Mouse (Mus musculus) left cerebral cortex, postnatal 36 days (tissue): Measurements from ENCODE around the gene Olfr711. TPM values are rescaled to one million over a fixed set of nuclear protein-coding genes. Genes with fewer than 3 reads are reported as not detected.
"Not testable (repeated sequence)": the region's sequence is repeated elsewhere in the genome, so short reads cannot be mapped to it uniquely, and the experiment has no call there.

Experiments used
- DNase-seq, 2 experiments: peaks; one replicate each; pipeline ENCODE4 v3.0.0; 2021 to 2022; ENCODE audit warnings: low spot score in 2 of 2, mixed read lengths in 1 of 2
- intact Hi-C: fragments of 180-260 bp; cut with DNase I; formaldehyde crosslinking; loops from one replicate; pipeline ENCODE4 v1.15.1; 2025
- total RNA-seq, 2 experiments: library from RNA; stranded (reverse); gene quantifications; 2 replicates each; pipeline ENCODE4 v1.2.3; 2021

Olfr711 gene
- not detected for total RNA-seq

DNA sequence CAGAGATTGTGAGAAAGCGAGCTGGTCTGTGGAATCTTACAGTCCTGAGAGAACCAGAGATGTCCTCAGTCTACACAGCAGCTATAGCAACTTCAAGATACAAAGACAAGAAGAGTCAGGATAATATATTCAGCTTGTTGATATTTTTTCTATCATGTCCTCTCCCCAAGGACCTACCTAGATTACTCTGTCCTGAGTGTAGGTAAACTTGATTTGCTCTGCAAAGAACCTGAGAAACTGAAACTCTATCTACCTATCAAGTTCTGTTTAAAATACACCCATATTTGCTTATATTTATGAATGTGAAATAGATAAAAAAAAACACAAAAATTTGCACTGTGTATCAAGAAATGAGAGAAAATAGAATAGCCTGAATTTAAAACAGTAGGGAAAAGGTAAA, at the start of gene Olfr711:
Gene Olfr711, minus strand, starts transcription at position 101 of the 400 bp plus-strand sequence.
- no peak for DNase-seq
- intact Hi-C loops, result no loop called here

DNA sequence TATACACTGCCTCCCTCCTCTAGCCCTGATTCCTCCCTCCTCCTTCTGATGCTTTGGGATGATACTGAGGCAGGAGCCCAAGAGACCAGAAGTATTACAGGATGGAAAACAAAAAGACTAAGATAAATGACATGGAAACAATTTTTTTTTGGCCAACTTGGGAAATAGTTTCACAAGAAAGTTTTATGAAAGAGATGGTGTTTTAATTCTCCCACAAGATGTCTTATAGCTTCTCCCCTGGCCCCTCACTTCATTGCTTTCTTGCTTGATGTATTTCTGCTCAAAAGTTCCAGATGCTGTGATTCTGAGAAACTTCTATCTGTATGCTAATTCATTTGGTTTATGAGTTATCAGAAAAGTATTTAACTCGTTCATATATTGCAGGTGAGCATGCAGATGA, 30.7 kb upstream of the Olfr711 start, which contains the start of gene Olfr2:
Gene Olfr2, minus strand, starts transcription at position 101 of the 400 bp plus-strand sequence.
- no peak for DNase-seq
- intact Hi-C loops, result no loop called here

DNA sequence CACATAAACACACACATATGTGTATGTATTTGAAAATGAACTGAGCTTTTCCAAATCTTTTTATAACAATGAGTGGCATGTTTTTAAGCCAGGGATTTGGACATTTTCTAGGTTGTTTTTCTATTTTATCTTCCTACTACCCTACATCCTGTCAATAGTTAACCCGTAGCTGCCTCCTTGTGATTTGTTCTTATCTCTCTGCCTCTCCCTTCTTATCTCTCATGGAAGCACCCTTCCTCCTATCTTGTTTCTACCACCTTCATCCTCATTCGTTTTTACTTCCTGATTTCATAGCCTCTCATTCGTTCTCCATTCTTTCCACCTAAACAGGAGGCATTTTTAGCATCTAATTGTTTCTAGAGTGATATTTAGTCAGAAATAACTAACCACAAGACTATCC, 28.9 kb upstream of the Olfr711 start:
- no peak for DNase-seq

DNA sequence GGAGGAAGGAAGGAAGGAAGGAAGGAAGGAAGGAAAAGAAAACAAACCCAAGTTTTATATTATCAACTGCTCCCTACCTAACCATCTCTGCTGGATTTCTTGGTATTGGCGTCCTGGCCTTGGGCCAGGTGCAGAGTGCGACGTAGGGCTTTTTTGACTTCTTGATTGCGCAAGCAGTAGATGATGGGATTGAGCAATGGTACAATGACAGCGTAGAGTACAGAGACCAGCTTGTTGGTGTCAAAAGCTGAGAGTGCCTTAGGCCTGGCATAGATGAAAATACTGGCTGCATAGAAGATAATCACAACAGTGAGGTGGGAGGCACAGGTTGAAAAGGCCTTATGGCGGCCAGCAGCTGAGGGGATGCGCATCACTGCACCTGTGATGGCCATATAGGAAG, 25.5 kb upstream of the Olfr711 start:
- no peak for DNase-seq
- intact Hi-C loops, result no loop called here

More for the DNA sequence above, 28.9 kb upstream of the Olfr711 start:
- intact Hi-C loops, result no loop called here

DNA sequence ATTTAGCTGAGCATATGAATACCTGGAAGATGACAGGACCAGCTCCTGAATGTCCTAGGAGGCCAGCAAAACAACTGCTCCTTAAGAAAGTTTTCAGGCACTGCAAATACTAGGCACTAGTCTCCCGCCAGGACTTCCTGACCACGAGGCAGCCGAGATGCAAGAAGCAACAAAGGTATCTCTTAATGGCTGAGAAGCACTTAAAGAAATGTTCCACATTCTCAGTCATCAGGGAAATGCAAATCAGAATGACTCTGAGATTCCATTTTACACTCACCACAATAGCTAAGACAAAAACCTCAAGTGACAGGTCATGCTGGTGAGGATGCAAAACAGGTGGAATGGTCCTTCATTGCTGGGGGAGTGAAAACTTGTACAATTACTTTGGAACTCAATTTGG, 10.0 kb upstream of the Olfr711 start:
- intact Hi-C loops, result no loop called here
- no peak for DNase-seq

DNA sequence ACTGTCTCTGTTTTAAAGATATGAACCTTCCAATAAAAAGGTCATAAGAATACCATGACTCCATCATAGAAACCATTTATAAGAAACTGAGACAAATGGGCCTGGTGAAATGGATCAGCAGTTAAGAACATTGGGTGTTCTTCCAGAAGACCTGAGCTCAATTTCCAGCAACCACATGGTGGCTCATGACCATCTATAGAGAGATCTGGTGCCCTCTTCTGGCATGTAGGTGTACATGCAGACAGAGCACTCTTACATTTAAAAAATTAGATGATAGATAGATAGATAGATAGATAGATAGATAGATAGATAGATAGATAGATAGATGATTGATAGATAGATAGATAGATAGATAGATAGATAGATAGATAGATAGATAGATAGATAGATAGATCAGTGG, 7.8 kb downstream of the Olfr711 start:
- DNase-seq, intact Hi-C loops: not testable (repeated sequence)

DNA sequence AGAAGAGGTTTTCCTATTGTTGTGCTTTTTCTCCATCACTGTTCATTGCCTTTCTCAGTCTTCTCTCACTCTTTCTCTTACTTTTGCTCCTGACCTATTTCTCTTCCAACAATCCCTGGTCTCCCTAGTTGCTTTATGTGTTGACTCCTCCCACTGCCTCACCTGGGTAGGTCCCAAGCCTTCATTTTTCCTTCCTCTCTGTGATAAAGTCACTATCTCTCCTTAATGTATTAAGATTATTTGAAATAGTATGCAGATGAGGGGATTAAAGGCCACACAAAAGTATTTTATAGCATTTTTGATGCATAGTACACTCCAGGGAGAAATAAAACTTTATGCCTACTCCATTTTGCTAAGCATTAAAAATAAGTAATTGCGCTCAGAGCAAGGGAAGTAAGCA, 11.4 kb downstream of the Olfr711 start, which contains the start of gene Olfr6:
Gene Olfr6, minus strand, starts transcription at position 101 of the 400 bp plus-strand sequence.
- intact Hi-C loops, result no loop called here
- no peak for DNase-seq

DNA sequence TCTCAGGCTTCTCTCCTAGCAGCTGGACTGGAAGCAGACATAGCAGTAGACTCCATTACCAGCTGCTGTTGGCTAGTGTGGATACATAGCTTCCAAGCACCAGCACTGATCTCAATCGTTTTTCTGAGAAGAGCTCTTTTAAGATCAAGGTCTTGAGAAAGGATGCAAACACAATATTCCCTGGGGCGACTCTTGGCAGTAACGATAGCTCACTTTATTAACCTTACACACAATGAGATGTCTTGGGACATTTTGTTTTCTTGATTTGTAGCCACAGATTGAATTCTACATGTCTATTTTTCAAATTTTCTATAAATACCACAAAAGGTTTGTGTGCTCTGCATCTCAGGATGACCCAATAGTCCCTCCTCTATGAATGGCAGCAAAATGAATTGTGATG, 27.0 kb downstream of the Olfr711 start, which contains the start of gene Olfr710:
Gene Olfr710, minus strand, starts transcription at position 101 of the 400 bp plus-strand sequence.
- intact Hi-C loops, result no loop called here
- DNase-seq, result no peak

DNA sequence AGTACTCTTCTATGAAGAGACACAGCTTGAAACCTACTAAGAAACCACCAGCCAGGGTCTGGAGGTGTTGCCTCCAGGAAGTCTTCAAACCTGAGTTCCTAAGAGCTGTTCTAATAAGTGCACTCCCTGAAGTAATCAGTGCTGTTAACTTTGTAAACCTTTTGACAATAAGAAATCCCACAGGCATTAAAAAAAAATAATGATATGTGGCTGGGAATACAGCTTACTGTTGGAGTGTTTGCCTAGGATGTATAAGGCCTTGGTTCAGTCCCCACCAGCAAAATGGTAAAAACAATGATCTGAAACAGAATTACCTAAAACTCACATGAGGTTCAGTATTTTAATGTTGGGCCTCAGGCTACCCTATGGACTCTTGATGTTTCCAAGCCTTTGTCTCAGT, 43.1 kb downstream of the Olfr711 start, which contains the start of gene Olfr709-ps1:
Gene Olfr709-ps1, minus strand, starts transcription at position 101 of the 400 bp plus-strand sequence.
- DNase-seq, result no peak
- intact Hi-C loops, result no loop called here

DNA sequence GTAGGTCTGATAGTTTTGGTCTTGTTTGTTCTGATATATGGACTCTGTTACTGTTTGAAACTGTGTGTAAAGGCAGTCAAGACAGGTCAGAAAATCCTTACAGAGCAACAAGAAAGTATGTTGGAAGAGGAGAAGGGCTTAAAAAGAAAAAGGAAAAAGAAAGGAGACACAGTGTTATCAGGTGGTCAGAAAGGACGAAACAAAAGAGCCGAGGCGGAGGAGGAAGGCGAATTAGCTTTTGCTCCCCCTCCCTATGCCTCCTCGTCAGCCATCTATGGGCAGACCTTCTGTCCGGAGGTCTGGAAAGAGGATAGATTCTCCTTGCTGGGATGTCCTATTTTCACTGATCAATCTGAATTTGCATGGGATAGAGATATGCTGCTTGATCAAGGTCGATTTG, 54.3 kb downstream of the Olfr711 start:
- DNase-seq, intact Hi-C loops: not testable (repeated sequence)

Other genes with a start within 250 kb of the Olfr711 start
- not detected for gene Olfr697, start 233.0 kb downstream of the Olfr711 start, total RNA-seq
- not detected for gene Olfr698, start 220.1 kb downstream of the Olfr711 start, total RNA-seq
- gene Olfr699, start 182.3 kb downstream of the Olfr711 start, total RNA-seq, result not detected
- gene Olfr700, start 166.6 kb downstream of the Olfr711 start, total RNA-seq, result not detected
- gene Olfr701, start 161.3 kb downstream of the Olfr711 start, total RNA-seq, result not detected
- gene Olfr702, start 141.6 kb downstream of the Olfr711 start, total RNA-seq, result not detected
- not detected for gene Olfr703, start 132.1 kb downstream of the Olfr711 start, total RNA-seq
- gene Olfr704, start 112.3 kb downstream of the Olfr711 start, total RNA-seq, result not detected
- not detected for gene Olfr705, start 98.6 kb downstream of the Olfr711 start, total RNA-seq
- gene Olfr706, start 87.3 kb downstream of the Olfr711 start, total RNA-seq, result not detected
- not detected for gene Olfr707, start 74.2 kb downstream of the Olfr711 start, total RNA-seq
- not detected for gene Olfr1532-ps1, start 67.5 kb downstream of the Olfr711 start, total RNA-seq
- under 1 TPM in 1 of 2 experiments, not detected in 1; 0.09 TPM for gene Olfr709-ps1, start 43.2 kb downstream of the Olfr711 start, total RNA-seq
- not detected for gene Olfr710, start 27.1 kb downstream of the Olfr711 start, total RNA-seq
- not detected for gene Olfr6, start 11.5 kb downstream of the Olfr711 start, total RNA-seq
- not detected for gene Olfr2, start 30.6 kb upstream of the Olfr711 start, total RNA-seq
- not detected for gene Olfr713, start 55.7 kb upstream of the Olfr711 start, total RNA-seq
- gene Olfr714, start 95.5 kb upstream of the Olfr711 start, total RNA-seq, result not detected
- gene Olfr17, start 117.8 kb upstream of the Olfr711 start, total RNA-seq, result not detected
- gene Olfr715b, start 134.9 kb upstream of the Olfr711 start, total RNA-seq, result not detected
- not detected for gene Olfr715, start 155.6 kb upstream of the Olfr711 start, total RNA-seq
- gene Olfr716, start 162.9 kb upstream of the Olfr711 start, total RNA-seq, result not detected
- not detected for gene Nlrp14, start 191.5 kb upstream of the Olfr711 start, total RNA-seq
- gene Rbmxl2, start 234.0 kb upstream of the Olfr711 start, total RNA-seq, result not detected